27 mouse cellular contexts compared by ENCODE assay signal in the genomic region with DNA sequence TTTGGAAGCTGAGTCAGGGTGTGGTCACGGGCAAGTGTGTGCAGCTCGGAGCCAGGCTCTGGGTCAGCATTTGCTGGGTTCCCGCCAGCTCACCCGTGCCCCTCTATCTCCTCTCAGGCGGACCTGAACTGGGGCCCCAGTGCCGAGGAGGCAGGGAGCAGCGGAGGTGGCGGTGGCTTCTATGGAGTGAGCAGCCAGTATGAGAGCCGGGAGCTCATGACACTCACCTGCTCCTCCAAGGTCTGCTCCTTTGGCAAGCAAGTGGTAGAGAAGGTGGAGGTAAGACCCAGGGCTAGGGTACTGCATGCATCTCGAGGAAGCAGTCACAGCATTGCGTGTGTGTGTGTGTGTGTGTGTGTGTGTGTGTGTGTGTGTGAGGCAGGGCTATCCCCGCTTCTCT. TPM values are rescaled to one million over a fixed set of nuclear protein-coding genes. Genes with fewer than 3 reads are reported as not detected.
"Had no signal": no experiment of that assay in that cellular context is flagged by ENCODE, and none has a peak within 500 bp of the region (broad histone marks: within the 10 kb centered on the region; RNA-seq: fewer than 3 reads in every experiment).

No protein-coding gene starts in this region.

- H3K4me3 ChIP-seq: kidney, embryonic 15.5 days; left cerebral cortex, adult 2 months; limb, embryonic 13.5 days; liver, embryonic 13.5 days; midbrain, embryonic 12.5 days; midbrain, embryonic 15.5 days; neural tube, embryonic 12.5 days; neural tube, embryonic 15.5 days had no signal

- DNase-seq: kidney, adult 8-10 months; kidney, postnatal 10 days; kidney, postnatal 36 days; layer of hippocampus, postnatal 36 days; left cerebral cortex, postnatal 4 days; liver; liver, embryonic 13.5 days; lung, embryonic 14.5 days; right cerebral cortex, adult 18-20 months; right cerebral cortex, postnatal 14 days; right cerebral cortex, postnatal 4 days; thymus, adult 18-20 months; thymus, postnatal 36 days had no signal

- H3K27ac ChIP-seq: kidney, embryonic 15.5 days; left cerebral cortex, adult 2 months; limb, embryonic 13.5 days; liver, embryonic 13.5 days; macrophage; midbrain, embryonic 12.5 days; midbrain, embryonic 15.5 days; neural tube, embryonic 12.5 days; neural tube, embryonic 15.5 days; stomach, postnatal 0 days had no signal

- H3K27me3 ChIP-seq: limb, embryonic 13.5 days; liver, embryonic 13.5 days had no signal

- H3K36me3 ChIP-seq: midbrain, embryonic 15.5 days; neural tube, embryonic 15.5 days had no signal

- H3K9me3 ChIP-seq: kidney, embryonic 15.5 days; limb, embryonic 13.5 days; liver, embryonic 13.5 days; midbrain, embryonic 12.5 days; midbrain, embryonic 15.5 days; neural tube, embryonic 12.5 days; neural tube, embryonic 15.5 days had no signal

RNA-seq across cellular contexts. Expression of a gene that starts 9.7 kb away (rescaled TPM):
- total RNA-seq: megakaryocyte, adult 5-6 weeks had no signal
- polyA plus RNA-seq: liver, embryonic 13.5 days; liver, embryonic 16.5 days; lung, embryonic 14.5 days; lung, postnatal 0 days; macrophage; stomach, embryonic 14.5 days; urinary bladder, adult 2 months had no signal

RNA-seq across cellular contexts. Expression of a gene that starts 15.6 kb away (rescaled TPM):
- total RNA-seq: megakaryocyte, adult 5-6 weeks had no signal
- polyA plus RNA-seq: macrophage had no signal

RNA-seq across cellular contexts. Expression of a gene that starts 19.2 kb away (rescaled TPM):
- polyA plus RNA-seq: lung, embryonic 14.5 days; macrophage had no signal

RNA-seq across cellular contexts. Expression of a gene that starts 26.5 kb away (rescaled TPM):
- total RNA-seq: megakaryocyte, adult 5-6 weeks had no signal
- polyA plus RNA-seq: liver, embryonic 16.5 days; macrophage had no signal
